Mouse (Mus musculus): ENCODE results near the gene Sap30bp.

GRCm38 (mm10) chr11:116008832-116009375, 75.8 kb downstream of the Sap30bp start:
- no peak for TF ChIP-seq CTCF (conservative IDR thresholded peaks at IDR 0.05 in 1 of 2, IDR thresholded peaks at IDR 0.05 in 1 of 2; ENCODE audit: low read depth in 2 of 2, low read length in 2 of 2)
- no peak for TF ChIP-seq POLR2A (IDR thresholded peaks at IDR 0.05; ENCODE audit: low read depth, low read length)
- TF ChIP-seq TBP (conservative IDR thresholded peaks at IDR 0.05; ENCODE audit: low read depth, low read length) = no peak
- TF ChIP-seq MAX (IDR thresholded peaks at IDR 0.05; ENCODE audit: low read length) = no peak
- TF ChIP-seq MXI1 (IDR thresholded peaks at IDR 0.05; ENCODE audit: low read depth, low read length) = no peak
- no peak for TF ChIP-seq MYC (IDR thresholded peaks at IDR 0.05; ENCODE audit: low read depth, low read length)
- no peak for TF ChIP-seq USF1 (IDR thresholded peaks at IDR 0.05; ENCODE audit: low read depth, low read length)
- TF ChIP-seq RAD21 (IDR thresholded peaks at IDR 0.05; ENCODE audit: low read depth, low read length) = no peak
- no peak for TF ChIP-seq TCF12 (IDR thresholded peaks at IDR 0.05; ENCODE audit: low read depth, low read length)
- no peak for TF ChIP-seq SIN3A (IDR thresholded peaks at IDR 0.05; ENCODE audit: low read length)
- TF ChIP-seq JUND (conservative IDR thresholded peaks at IDR 0.05; ENCODE audit: low read depth, low read length) = no peak
- TF ChIP-seq KAT2A (IDR thresholded peaks at IDR 0.05; ENCODE audit: insufficient replicate concordance, low read length) = no peak
- TF ChIP-seq POLR2AphosphoS2 (IDR thresholded peaks at IDR 0.05; ENCODE audit: low read depth, low read length) = no peak
